Mouse (Mus musculus) WW6 (cell line): ENCODE data around the gene Ptcd3.
"Not testable (repeated sequence)": the region's sequence is repeated elsewhere in the genome, so short reads cannot be mapped to it uniquely, and the experiment has no call there.

ENCODE experiments used
- DNase-seq: peaks from one replicate; pipeline ENCODE4 v3.0.0-alpha.2; 2013; ENCODE audit warnings: low read depth, low spot score

Ptcd3 gene

DNA sequence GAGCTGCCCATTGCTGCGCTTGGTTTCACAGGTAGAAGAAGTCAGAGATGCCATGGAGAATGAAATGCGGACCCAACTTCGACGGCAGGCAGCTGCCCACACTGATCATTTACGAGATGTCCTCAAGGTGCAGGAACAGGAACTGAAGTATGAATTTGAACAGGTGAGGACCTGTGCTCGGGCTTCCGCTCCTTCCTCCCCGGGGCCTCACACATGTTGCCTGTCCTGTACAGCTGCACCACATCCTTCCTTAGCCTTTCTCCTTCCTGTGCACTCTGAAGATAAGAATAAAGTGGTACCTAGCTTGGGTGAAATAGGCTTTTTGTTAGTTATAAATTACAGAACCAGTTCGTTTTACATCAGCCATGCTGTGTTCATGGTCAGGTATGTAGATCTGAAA lies 37.2 kb downstream of the Ptcd3 start:
- no peak for DNase-seq

DNA sequence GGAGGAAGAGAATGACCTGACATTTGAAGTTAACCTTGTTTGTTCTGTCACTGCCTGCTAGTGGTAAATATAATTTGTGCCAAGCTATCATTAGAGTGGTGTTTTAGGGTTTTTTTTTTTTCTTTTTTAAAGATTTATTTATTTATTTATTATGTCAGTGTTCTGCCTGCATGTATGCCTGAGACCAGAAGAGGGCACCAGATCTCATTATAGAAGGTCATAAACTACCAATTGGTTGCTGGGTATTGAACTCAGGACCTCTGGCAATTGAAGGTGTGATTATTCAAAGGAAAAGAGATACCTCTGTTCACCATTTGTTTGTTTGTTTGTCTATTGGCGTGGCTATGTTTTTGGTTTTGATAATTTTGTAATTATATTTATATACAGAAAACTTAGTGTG lies 39.7 kb downstream of the Ptcd3 start:
- DNase-seq, result no peak

DNA sequence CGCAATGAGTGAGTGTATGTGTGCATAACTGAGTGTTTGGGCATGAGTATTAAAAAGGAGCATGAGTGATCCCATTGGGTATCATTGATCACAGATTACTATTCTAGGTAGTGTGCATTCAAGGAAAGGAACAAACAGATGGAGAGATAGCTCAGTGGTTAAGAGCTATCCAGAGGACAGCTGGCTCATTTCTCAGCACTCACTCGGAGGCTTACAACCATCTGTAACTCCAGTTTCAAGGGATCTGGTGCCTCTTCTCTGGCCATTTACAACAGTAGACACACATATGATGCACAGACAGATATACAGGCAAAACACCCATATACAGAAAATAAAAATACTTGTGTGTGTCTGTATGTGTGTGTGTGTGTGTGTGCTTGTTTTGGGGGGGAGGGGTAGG lies 40.8 kb downstream of the Ptcd3 start:
- no peak for DNase-seq

DNA sequence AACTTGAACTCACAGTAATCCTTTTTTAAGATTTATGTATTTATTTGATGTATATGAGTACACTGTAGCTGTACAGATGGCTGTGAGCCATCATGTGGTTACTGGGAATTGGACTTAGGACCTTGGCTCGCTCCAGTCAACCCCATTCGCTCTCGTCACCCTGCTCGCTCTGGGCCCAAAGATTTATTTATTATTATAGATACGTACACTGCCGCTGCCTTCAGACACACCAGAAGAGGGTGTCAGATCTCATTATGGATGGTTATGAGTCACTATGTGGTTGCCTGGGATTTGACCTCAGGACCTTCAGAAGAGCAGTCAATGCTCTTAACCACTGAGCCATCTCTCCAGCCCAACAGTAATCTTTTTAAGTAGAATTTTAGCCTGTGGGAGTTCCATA lies 61.6 kb downstream of the Ptcd3 start:
- not testable (repeated sequence) for DNase-seq

DNA sequence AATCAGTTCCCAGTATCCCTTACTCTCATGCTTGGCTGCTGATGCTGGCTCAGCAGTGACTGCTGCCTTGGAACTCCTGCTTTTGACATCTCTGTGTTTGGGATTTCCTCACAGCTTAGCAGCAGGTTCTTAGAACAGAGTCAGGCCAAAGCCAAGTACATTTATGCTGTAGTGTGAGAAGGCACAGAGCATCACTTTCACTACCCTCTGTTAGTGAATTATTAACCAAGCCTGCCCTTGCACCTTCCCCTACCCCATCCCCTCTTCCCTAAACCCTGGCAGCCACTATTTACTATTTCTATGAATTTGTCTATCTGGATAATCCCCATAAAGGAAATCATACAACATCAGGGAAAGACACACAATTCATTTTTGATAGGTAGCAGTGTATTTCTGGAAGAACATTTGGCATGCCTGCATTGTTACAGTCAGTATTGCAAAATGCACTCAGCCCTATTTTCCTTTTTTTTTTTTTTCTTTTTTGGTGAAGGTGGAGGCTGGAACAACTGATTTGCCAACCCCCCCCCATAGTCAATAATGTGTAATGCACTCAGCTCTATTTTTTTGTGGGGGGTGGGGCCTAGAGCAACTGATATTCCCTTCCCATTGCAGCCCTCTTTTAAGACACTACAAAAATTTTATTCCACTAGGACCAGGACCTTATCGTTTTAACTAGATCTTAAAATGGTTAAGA lies 67.8 kb downstream of the Ptcd3 start:
- no peak for DNase-seq

DNA sequence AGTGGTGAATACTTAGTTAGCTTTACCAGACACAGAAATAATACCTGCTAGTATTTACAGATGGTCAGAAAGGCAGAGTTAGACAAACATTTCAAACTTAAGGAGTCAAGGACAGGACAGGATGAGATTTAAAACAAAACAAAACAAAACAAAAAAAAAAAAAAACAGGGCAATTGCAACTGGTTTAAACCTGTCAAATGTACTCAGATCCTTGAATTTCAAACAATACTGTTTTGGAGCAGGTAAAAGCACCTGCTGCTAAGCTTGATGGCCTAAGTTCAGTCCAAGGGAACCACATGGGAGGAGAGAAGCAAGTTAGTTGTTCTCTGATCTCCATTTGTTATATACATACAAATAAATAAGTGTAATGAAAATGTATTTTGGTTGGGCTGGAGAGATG lies 68.7 kb downstream of the Ptcd3 start:
- no peak for DNase-seq

DNA sequence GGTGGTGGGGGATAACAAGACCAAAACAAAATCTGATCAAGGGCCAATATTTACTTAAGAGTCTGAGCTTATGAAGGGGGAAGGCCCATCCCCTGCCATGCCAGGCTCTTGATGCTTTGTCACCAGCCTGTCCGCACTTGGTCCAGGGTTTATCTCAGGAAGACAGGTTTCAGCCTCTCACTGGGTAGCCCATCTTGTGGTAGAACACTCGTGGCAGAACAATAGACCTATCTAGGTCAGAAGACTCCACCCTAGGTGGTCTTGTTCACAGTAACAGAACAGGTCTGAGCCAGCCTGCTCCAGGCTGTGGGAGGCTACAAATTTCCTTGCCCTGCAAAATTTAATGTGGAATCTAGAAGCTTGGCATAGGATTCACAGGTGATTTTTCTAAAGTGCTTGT lies 71.7 kb downstream of the Ptcd3 start:
- no peak for DNase-seq

DNA sequence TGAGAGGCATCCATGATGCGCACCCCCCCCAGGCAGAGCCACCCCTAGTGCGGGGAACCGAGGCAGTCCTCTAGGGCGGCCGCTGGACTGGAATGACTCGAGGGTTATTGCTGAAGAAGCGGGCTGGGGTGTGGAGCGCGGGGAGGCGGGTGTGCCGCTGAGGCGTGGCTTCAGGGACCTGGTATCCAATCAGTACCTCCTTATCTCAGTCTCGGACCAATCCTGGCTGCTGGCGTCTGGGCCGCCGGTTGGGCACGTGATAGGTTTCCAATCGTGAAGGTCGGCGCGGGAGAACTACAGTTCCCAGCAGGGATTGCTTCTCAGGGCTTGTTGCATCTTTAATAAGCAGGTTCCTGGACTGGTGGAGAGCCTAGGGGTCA lies 77.0 kb downstream of the Ptcd3 start:
- DNase-seq, result peak; percentile 90

DNA sequence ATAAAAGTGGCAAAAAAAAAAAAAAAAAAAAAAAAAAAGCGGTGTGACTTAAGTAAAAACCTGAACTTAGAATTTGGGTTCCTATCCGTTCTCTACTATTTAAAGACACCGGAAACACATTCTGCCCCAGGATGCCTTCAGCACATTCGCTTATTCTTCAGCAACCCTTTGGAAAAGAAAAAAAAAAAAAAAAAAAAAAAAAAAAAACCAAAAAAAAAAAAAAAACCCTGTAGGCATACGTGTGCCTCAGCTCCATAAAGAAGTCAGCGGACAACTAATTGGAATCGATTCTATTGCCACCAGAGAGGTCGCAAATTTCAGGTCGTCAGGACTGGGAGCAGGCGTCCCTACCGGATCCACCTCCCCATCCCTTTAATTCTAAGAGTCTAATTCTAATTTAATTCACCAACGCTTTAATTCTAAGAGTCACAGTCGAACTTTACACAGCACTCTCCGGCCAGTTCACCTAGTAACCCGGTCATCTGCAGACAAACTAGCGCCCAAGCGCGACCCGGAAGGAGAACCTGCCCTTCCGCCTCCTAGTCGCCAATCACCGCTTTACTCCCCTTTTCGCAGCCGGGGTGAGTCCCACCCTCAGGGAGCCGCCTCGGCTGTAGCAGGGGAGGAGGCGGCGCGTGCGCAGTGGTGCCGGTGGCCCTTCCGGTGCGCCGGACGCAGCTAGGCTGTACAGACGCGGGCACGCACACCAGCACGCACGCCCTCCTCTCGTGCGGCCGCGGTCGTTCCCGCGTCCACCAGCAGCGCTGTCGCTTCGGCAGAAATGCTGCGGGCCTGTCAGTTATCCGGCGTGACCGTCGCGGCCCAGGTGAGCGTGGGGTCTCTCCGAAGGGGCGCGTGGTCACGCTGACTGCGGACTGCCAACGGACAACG lies 77.6 kb downstream of the Ptcd3 start, which contains the start of gene Immt:
Gene Immt (plus strand): TSS at position 642 of the 891 bp plus-strand sequence.
- DNase-seq, result peak; percentile 91
